Mouse (Mus musculus) CH12.LX (cell line): ENCODE results near the gene Gsap. TPM values are rescaled to one million over a fixed set of nuclear protein-coding genes. Genes with fewer than 3 reads are reported as not detected.
"Not testable (repeated sequence)": the region's sequence is repeated elsewhere in the genome, so short reads cannot be mapped to it uniquely, and the experiment has no call there.

Source experiments
- DNase-seq: peaks from one replicate; pipeline ENCODE4 v3.0.0-alpha.2; 2013; ENCODE audit errors: extremely low read depth
- H3K27ac ChIP-seq: 2 replicates; pipeline ENCODE4 v1.5.1; 2012; ENCODE audit warnings: low read depth, mild to moderate bottlenecking, control low read depth, moderate library complexity; ENCODE audit not compliant: insufficient read depth
- H3K27me3 ChIP-seq: replicated peaks from 2 replicates; pipeline ENCODE3; 2012; ENCODE audit warnings: inconsistent platforms
- H3K36me3 ChIP-seq, 2 experiments: replicated peaks in 1 of 2; 2 replicates each; pipeline versions ENCODE3 to v1.6.1; 2012; ENCODE audit warnings: inconsistent platforms in 1 of 2, low read length in 1 of 2, mild to moderate bottlenecking in 1 of 2, mixed read lengths in 1 of 2, moderate library complexity in 1 of 2; ENCODE audit not compliant: control insufficient read depth in 1 of 2, insufficient read depth in 1 of 2
- H3K4me1 ChIP-seq, 2 experiments: 2 replicates each; pipeline ENCODE4 v1.6.1; 2012; ENCODE audit warnings: inconsistent platforms in 1 of 2, moderate library complexity in 1 of 2; ENCODE audit not compliant: insufficient read depth in 2 of 2, control insufficient read depth in 1 of 2
- H3K4me2 ChIP-seq: 2 replicates; pipeline ENCODE4 v1.6.1; 2012; ENCODE audit warnings: low read depth, mild to moderate bottlenecking, control low read depth; ENCODE audit not compliant: poor library complexity, insufficient read depth, severe bottlenecking
- H3K4me3 ChIP-seq, 3 experiments: fragments of 150-350 bp in 1 of 3; sonication (generic) in 1 of 3; replicated peaks in 1 of 3; 2 replicates each; pipeline versions ENCODE3 to v1.5.1; 2011 to 2012; ENCODE audit warnings: low read depth in 2 of 3, low read length in 2 of 3, mild to moderate bottlenecking in 2 of 3, moderate library complexity in 2 of 3, control low read depth in 1 of 3, improper control_type of control experiment in 1 of 3, inconsistent platforms in 1 of 3, mixed read lengths in 1 of 3; ENCODE audit not compliant: poor library complexity in 1 of 3
- H3K79me2 ChIP-seq: replicated peaks from 2 replicates; pipeline ENCODE4 v1.6.1; 2012; ENCODE audit warnings: mild to moderate bottlenecking, moderate library complexity; ENCODE audit not compliant: control insufficient read depth, poor library complexity, insufficient read depth, severe bottlenecking; ENCODE audit errors: extremely low read depth
- H3K9ac ChIP-seq: 2 replicates; pipeline ENCODE4 v1.6.1; 2012; ENCODE audit warnings: low read depth, mild to moderate bottlenecking, control low read depth, moderate library complexity; ENCODE audit not compliant: insufficient read depth
- H3K9me3 ChIP-seq: replicated peaks from 2 replicates; pipeline ENCODE3; 2012; ENCODE audit warnings: low read length, inconsistent platforms, mixed read lengths
- E2F4 ChIP-seq: IDR thresholded peaks from 2 replicates; pipeline ENCODE4 v1.6.1; 2011; ENCODE audit warnings: low read depth, low read length, improper control_type of control experiment; ENCODE audit not compliant: insufficient replicate concordance
- ELF1 ChIP-seq: IDR thresholded peaks from 2 replicates; pipeline ENCODE4 v1.6.1; 2014; ENCODE audit warnings: low read depth, mild to moderate bottlenecking, inconsistent platforms, low read length, improper control_type of control experiment
- EP300 ChIP-seq: IDR thresholded peaks from 2 replicates; pipeline ENCODE4 v1.6.1; 2011; ENCODE audit warnings: low read length, improper control_type of control experiment
- GABPA ChIP-seq: IDR thresholded peaks from 2 replicates; pipeline ENCODE4 v1.6.1; 2012; ENCODE audit warnings: low read depth, low read length, improper control_type of control experiment, inconsistent platforms; ENCODE audit not compliant: insufficient replicate concordance
- HCFC1 ChIP-seq: IDR thresholded peaks from 2 replicates; pipeline ENCODE4 v1.6.1; 2012; ENCODE audit warnings: low read depth, mild to moderate bottlenecking, inconsistent platforms, low read length, improper control_type of control experiment
- IRF4 ChIP-seq: IDR thresholded peaks from 2 replicates; pipeline ENCODE4 v1.6.1; 2014; ENCODE audit warnings: low read depth, mild to moderate bottlenecking, inconsistent platforms, low read length, improper control_type of control experiment
- JUND ChIP-seq: conservative IDR thresholded peaks from 2 replicates; pipeline ENCODE4 v1.6.1; 2011; ENCODE audit warnings: low read depth, low read length, improper control_type of control experiment
- KAT2A ChIP-seq: IDR thresholded peaks from 2 replicates; pipeline ENCODE4 v1.6.1; 2012; ENCODE audit warnings: low read length, improper control_type of control experiment, inconsistent platforms; ENCODE audit not compliant: insufficient replicate concordance
- MAFK ChIP-seq: IDR thresholded peaks from 2 replicates; pipeline ENCODE4 v1.6.1; 2011; ENCODE audit warnings: low read length, improper control_type of control experiment; ENCODE audit not compliant: insufficient replicate concordance
- MAX ChIP-seq: IDR thresholded peaks from 2 replicates; pipeline ENCODE4 v1.6.1; 2011; ENCODE audit warnings: low read length, improper control_type of control experiment
- MAZ ChIP-seq: IDR thresholded peaks from 2 replicates; pipeline ENCODE4 v1.6.1; 2012; ENCODE audit warnings: low read depth, mild to moderate bottlenecking, inconsistent platforms, low read length, improper control_type of control experiment, moderate library complexity
- MXI1 ChIP-seq: IDR thresholded peaks from 2 replicates; pipeline ENCODE4 v1.6.1; 2011; ENCODE audit warnings: mild to moderate bottlenecking, low read depth, low read length, improper control_type of control experiment
- NELFE ChIP-seq: IDR thresholded peaks from 2 replicates; pipeline ENCODE4 v1.6.1; 2011; ENCODE audit warnings: low read depth, low read length, improper control_type of control experiment
- NRF1 ChIP-seq: IDR thresholded peaks from 2 replicates; pipeline ENCODE4 v1.6.1; 2014; ENCODE audit warnings: low read depth, mild to moderate bottlenecking, inconsistent platforms, low read length, improper control_type of control experiment, moderate library complexity
- PAX5 ChIP-seq: IDR thresholded peaks from 2 replicates; pipeline ENCODE4 v1.6.1; 2012; ENCODE audit warnings: low read length, inconsistent platforms, mixed read lengths
- RAD21 ChIP-seq: IDR thresholded peaks from 2 replicates; pipeline ENCODE4 v1.6.1; 2011; ENCODE audit warnings: low read depth, mild to moderate bottlenecking, low read length, improper control_type of control experiment, moderate library complexity
- RCOR1 ChIP-seq: conservative IDR thresholded peaks from 2 replicates; pipeline ENCODE4 v1.6.1; 2012; ENCODE audit warnings: low read depth, mild to moderate bottlenecking, inconsistent platforms, low read length, improper control_type of control experiment
- SMC3 ChIP-seq: IDR thresholded peaks from 2 replicates; pipeline ENCODE4 v1.6.1; 2011; ENCODE audit warnings: low read depth, low read length, improper control_type of control experiment
- TCF12 ChIP-seq: IDR thresholded peaks from 2 replicates; pipeline ENCODE4 v1.6.1; 2014; ENCODE audit warnings: low read depth, mild to moderate bottlenecking, inconsistent platforms, low read length, improper control_type of control experiment
- USF1 ChIP-seq: IDR thresholded peaks from 2 replicates; pipeline ENCODE4 v1.6.1; 2014; ENCODE audit warnings: low read depth, mild to moderate bottlenecking, inconsistent platforms, low read length, improper control_type of control experiment
- ZC3H11A ChIP-seq: IDR thresholded peaks from 2 replicates; pipeline ENCODE4 v1.6.1; 2012; ENCODE audit warnings: low read depth, mild to moderate bottlenecking, inconsistent platforms, low read length, improper control_type of control experiment
- ZKSCAN1 ChIP-seq: IDR thresholded peaks from 2 replicates; pipeline ENCODE4 v1.6.1; 2012; ENCODE audit warnings: low read depth, inconsistent platforms, low read length, improper control_type of control experiment, borderline replicate concordance
- ZMIZ1 ChIP-seq: IDR thresholded peaks from 2 replicates; pipeline ENCODE4 v1.6.1; 2012; ENCODE audit warnings: low read depth, mild to moderate bottlenecking, inconsistent platforms, low read length, improper control_type of control experiment
- dilution Hi-C: fragments of 300-500 bp; cut with MboI; formaldehyde crosslinking; loops from 2 replicates; pipeline ENCODE4 v1.14.3; 2020; ENCODE audit warnings: low sequenced_read_pairs; ENCODE audit not compliant: extremely low pct_unique_long_range_greater_than_20kb, extremely low pct_ligation_motif_present
- in situ Hi-C: fragments of 300-500 bp; cut with MboI; formaldehyde crosslinking; loops from 3 replicates; pipeline ENCODE4 v1.14.3; 2019; ENCODE audit warnings: low sequenced_read_pairs, low pct_ligation_motif_present, low pct_unique_long_range_greater_than_20kb, mixed read lengths
- polyA plus RNA-seq: library from polyadenylated mRNA; unstranded; fragments of >175 nt; gene quantifications from 2 replicates; pipeline ENCODE4 v1.2.1, GENCODE M21; 2012; ENCODE audit warnings: low read depth; ENCODE audit not compliant: insufficient read length
- total RNA-seq, 2 experiments: library from RNA; depleted of rRNA; stranded (reverse); fragments of 300-350 nt in 1 of 2; fragments of >200 nt in 1 of 2; gene quantifications; 2 replicates each; pipeline ENCODE4 v1.2.3; 2012 to 2014

Gsap gene
- total and polyA plus RNA-seq, 3 experiments = 1.7 to 3.8 (median 2.2) TPM

- in situ Hi-C loops (no loop called here), dilution Hi-C loops (no loop called here)
- Histone ChIP-seq H3K27me3 (no peaks in the 10 kb centered on the region), H3K79me2 (no peaks in the 10 kb centered on the region), H3K4me1 (no peaks in the 10 kb centered on the region), H3K36me3 (no peaks in the 10 kb centered on the region), H3K4me2 (no peak overlapping the region), H3K9ac (no peak overlapping the region), H3K4me3 (no peak overlapping the region), H3K27ac (no peak overlapping the region)
- TF ChIP-seq NELFE (no peak), IRF4 (no peak), MXI1 (no peak), SMC3 (no peak), JUND (no peak), HCFC1 (no peak), MAZ (no peak), EP300 (no peak)
- TF ChIP-seq, all 38 proteins: peak for 0
- H3K9me3 ChIP-seq = peaks cover 4% of the 10 kb centered on the region
- DNase-seq = no peak
These were observed 10.6 kb upstream of the Gsap start for GRCm38 (mm10) chr5:21175132-21176112.

GRCm38 (mm10) chr5:21179496-21179895 lies 6.6 kb upstream of the Gsap start:
- in situ Hi-C loops = no loop called here
- TF ChIP-seq E2F4 (no peak), MAX (no peak), NRF1 (no peak), RCOR1 (no peak), RAD21 (no peak), GABPA (no peak), PAX5 (no peak), KAT2A (no peak), SMC3 (no peak), USF1 (no peak), MAFK (no peak), ELF1 (no peak), ZC3H11A (no peak), ZKSCAN1 (no peak), MAZ (no peak), ZMIZ1 (no peak), TCF12 (no peak), IRF4 (no peak), JUND (no peak)
- H3K9me3 ChIP-seq = peaks cover 6% of the 10 kb centered on the region
- H3K4me2 ChIP-seq = no peak overlapping the region
- H3K27me3 ChIP-seq = no peaks in the 10 kb centered on the region
- no peak overlapping the region for H3K9ac ChIP-seq
- no peak overlapping the region for H3K27ac ChIP-seq
- no peaks in the 10 kb centered on the region for H3K79me2 ChIP-seq
- H3K36me3 ChIP-seq = no peaks in the 10 kb centered on the region
- dilution Hi-C loops = no loop called here
- H3K4me3 ChIP-seq = no peak overlapping the region
- H3K4me1 ChIP-seq = no peaks in the 10 kb centered on the region
- no peak for DNase-seq

GRCm38 (mm10) chr5:21183046-21183445 lies 3.0 kb upstream of the Gsap start:
- H3K4me3 ChIP-seq, dilution Hi-C loops, in situ Hi-C loops: not testable (repeated sequence)

More at GRCm38 (mm10) chr5:21183046-21183445, 3.0 kb upstream of the Gsap start:
- peaks cover 5 to 16% of the 10 kb centered on the region in 2 experiments for H3K4me1 ChIP-seq
- not testable (repeated sequence) for H3K79me2 ChIP-seq, H3K9ac ChIP-seq, DNase-seq, H3K27me3 ChIP-seq, H3K36me3 ChIP-seq, H3K27ac ChIP-seq, H3K4me2 ChIP-seq, H3K9me3 ChIP-seq
